Mouse (Mus musculus) kidney, postnatal 14 days (tissue): Measurements from ENCODE around the gene Cib4.
A peak's percentile ranks its signal among the peaks of the same experiment; 100 is the strongest.

Source experiments
- DNase-seq: peaks from one replicate; pipeline ENCODE4 v3.0.0; 2022; ENCODE audit warnings: mixed read lengths

The Cib4 gene

DNA sequence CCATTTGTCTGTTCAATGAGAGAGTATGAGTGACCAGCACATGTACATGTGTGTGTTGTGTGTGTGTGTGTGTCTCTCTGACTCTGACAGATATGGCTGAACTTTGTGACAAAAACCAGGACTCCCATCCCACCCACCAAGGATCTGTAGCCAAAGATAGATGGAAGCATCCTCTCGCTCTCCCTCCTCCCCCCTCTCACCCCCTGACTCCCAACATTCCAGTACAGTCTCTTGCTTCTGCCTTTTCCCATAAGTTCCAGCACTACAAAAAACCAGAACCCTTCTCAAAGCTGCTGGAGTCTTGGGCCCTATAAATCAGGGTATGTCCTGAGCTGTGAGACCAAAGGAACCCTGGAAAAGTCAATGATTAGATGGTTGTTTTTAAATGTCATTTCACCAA lies 22.8 kb upstream of the Cib4 start:
- DNase-seq, result no peak

- no peak for DNase-seq
These were observed 14.4 kb upstream of the Cib4 start for GRCm38 (mm10) chr5:30559986-30560493.

- DNase-seq, result no peak
These were observed 13.8 kb upstream of the Cib4 start for GRCm38 (mm10) chr5:30559421-30559820.

DNA sequence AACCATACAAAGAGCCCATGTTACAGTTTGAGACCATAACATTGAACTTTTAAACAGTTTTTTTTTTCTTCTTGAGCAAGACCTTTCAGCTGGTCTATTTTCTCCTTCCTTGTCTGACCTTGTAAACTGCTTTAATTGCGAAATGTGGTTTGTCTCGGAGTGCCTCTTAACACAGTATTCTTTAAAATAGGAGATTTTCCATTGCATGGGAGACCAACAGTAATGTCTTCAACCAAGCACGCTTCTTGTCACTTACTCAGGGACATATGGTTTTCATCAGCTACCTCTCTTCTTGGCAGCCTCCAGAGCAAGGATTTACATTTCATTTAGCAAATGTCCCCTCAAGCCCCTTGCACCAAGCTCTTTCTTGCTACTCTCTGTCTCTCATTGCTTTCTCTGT lies 10.6 kb upstream of the Cib4 start:
- no peak for DNase-seq

- no peak for DNase-seq
These were observed 9.3 kb upstream of the Cib4 start for GRCm38 (mm10) chr5:30554981-30555380.

DNA sequence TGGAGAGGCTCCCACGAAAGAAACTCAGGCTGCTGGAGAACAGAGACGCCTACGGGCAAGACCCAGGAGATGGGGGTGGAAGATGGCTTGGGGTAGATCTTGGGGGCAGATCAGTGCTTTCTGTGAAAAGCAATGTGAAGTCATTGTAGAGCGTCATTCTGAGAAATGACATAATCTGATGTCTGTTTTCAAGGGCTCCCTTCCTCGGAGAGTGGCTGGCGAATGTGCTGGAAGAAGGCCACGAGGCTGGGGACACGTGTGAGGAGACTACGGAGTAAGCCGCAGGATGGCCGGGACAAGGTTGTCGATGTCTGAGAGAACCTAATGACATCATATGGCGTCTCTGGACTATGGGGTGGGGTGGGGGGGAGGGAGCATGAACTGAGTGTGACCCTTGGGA lies 8.3 kb upstream of the Cib4 start:
- DNase-seq, result no peak

DNA sequence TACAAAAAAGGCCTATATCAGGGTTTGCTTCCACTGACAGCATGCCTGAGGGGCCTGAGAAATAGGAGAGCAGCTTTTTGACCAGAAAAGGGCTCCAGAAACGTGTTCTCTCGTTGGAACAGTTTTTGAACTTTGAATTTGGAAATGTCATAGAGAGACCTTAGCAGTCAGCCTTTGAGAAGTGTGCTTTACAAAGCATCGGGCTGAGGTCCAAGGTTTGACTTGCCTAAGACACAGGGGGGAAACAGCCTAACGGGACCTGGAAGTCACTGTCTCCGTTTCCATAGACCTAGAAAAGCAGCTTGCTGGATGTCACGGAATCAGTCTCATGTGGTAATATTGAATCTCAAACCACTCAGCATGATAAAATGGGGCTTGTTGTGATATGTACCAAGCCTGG lies 6.4 kb upstream of the Cib4 start:
- DNase-seq, result no peak

GRCm38 (mm10) chr5:30551022-30551638 lies 5.5 kb upstream of the Cib4 start:
- DNase-seq, result no peak

DNA sequence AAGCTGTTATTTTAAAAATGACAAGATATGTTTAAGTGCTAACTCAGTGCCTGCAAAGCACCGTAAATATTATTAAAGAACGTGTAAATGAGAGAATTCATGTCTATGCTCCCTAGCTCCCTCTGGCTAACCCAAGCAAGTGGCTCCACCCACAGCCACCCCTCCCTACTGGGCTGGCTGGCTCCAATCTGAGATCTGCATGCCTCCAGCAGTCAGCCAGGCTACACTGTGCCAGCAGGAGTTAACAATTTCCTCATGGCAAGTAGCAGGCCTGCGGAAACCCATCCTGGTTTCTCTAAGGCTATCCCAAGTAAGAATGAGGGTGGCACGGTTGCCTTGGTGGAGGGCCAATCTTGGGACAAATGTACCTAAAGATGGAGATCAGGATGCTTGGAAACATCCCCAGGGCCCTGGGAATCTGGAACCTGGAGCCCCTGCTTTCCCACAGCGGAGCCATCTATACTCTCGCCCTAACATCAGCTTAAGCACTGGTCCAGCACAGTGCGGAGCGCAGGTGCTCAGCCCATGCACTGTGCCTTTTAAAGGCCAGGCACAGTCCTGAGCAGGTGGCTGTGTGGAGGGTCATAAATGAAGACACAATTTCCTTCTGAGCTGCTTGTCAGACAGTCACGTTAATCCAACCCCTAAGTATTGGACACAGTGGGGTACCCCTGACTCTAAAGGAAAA lies 4.8 kb upstream of the Cib4 start:
- peak; percentile 19 for DNase-seq

DNA sequence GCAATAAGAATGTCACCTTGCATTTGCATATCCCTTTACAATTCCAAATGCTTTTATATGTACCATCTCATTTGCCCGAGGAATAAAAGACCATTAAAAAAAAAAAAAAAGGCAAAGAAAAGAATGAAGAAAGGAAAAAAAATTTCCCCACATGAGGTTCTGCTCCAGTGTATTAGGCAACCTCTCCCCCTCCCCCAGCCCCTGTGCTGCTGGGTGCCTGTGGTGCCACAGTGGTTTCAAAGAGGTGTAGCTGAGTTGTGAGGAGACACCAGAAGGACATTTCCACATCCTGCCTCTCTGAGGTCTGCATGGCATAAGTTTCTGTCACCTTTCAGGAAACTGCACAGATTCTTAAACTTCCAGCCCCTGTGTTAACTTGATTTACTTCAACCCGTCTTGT lies 3.0 kb upstream of the Cib4 start:
- DNase-seq, result no peak

DNA sequence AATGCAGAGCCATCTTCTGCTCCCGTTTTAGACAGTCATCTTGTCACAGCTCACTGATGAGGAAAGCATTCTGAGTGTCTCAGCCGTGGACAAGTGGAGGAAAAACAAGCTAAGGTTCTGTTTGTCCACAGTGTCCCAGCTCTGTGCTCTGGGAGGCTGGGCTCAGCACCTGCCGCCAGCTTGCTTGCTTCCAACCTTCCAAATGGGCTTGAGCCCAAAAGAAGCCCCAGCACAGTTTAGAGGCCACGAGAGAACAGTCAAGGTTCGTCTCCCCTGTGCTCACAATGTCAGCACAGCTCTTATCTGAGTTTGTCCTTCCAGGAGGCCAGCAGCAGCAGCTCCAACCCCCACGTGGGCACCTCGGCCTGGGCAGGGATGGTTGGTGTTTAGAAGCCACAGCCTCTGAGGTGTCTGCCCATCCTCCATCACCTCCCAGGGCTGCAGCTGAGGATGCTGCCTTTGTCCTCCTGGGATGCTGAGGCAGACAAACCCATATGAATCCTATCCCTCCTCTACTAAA lies 9.5 kb downstream of the Cib4 start:
- no peak for DNase-seq

DNA sequence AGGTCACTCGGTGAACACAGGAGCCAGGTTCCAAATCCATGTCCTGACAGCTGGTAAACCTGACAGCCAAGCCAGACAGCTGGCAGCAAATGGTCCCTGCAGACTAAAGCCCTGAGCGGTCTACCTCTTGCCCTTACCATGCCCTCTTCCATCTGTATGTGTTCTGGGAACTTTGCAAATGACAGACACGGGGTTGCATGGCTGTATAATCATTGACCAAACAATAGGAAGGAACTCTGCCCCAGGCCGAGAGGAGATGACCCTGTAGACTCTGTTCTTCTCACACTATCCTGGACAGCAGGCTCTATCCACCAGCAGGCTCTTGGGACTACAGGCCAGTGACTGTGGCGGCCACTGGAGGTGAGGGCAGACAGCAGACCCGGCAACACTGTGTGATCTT lies 11.0 kb downstream of the Cib4 start:
- no peak for DNase-seq

DNA sequence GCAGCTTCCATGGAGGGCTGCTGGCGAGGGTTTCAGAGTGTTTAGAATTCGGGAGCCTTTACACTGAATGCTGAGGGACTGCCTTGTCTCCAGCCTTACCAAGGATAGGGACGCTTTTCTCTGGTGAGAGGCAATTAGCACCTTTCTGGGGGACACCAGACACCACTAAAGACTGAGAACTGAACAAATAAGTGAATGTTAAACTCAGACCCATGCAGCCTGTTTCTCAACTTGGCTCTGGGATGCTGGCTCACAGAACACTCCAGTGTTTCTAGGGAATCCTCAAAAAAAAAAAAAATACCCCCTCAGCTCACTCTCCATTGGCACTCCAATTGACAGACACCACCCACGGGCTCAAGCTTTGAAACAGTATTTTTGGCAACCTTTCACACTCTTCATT lies 16.7 kb downstream of the Cib4 start:
- no peak for DNase-seq

DNA sequence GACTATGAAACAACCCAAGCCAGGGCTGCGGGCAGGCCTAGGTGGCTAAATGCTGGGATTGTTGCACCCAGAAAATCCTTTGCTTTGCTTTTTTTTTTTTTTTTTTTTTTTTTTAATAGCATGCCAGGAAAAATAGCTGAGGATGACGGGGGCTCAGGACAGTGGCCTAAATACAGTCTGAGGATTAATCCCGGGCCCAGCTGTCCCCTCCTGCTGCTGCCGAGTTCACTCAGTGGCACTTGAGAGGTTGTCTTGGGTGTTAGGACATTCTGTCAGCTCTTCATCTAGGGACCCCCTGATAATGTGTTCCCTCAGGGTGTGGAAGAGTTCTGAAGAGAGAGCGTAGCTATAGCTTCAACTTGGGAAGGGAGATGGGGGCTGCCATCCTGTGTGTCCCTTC lies 18.5 kb downstream of the Cib4 start:
- DNase-seq, result no peak

GRCm38 (mm10) chr5:30525920-30526836 lies 19.5 kb downstream of the Cib4 start:
- DNase-seq, result peak; percentile 62

DNA sequence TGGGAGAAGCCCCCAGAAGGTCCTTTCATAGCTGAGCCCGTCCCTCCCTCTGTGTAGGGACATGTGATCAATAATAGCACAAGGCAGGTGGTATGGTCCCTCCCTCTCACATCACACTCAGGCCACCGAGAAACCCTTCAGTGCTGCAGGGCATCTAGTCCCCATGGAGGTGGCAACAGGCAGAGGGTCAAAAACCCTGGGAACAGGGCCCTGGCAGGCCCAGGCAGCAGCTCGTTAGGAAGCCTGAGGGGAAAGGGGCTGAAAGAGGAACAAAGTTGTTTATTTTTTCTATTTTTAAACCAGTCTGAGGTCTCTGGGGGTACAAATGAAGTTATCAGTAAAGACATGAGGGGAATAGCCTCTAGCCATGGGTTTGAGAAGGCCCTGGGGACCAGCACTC lies 21.4 kb downstream of the Cib4 start:
- DNase-seq, result no peak

- no peak for DNase-seq
These were observed 22.5 kb downstream of the Cib4 start for GRCm38 (mm10) chr5:30523131-30523530.

- no peak for DNase-seq
These were observed 23.2 kb downstream of the Cib4 start for GRCm38 (mm10) chr5:30522406-30522805.

GRCm38 (mm10) chr5:30520214-30520732 lies 25.4 kb downstream of the Cib4 start:
- no peak for DNase-seq

DNA sequence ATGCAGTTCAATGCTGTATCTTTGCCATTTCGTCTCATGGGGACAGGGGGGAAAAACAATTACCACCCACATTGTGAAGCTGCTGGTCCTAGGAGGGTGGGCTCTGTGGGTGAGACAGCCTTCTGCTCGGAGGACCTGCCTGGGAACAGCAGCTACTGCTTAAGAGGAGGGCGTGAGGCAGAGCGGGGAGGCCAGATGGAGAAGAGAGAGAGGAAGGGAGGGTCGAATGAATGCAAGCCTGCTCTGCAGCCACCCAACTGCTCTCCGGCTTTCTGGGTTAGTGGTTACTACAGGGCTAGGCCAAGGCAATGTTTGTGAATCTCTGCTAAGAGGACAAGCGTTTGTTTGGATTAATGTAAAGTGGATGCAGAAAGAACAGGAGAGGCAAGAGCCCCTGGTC lies 26.1 kb downstream of the Cib4 start:
- no peak for DNase-seq

- no peak for DNase-seq
These were observed 27.1 kb downstream of the Cib4 start for GRCm38 (mm10) chr5:30518547-30518946.

GRCm38 (mm10) chr5:30518108-30518507 lies 27.5 kb downstream of the Cib4 start:
- DNase-seq, result peak; percentile 21

DNA sequence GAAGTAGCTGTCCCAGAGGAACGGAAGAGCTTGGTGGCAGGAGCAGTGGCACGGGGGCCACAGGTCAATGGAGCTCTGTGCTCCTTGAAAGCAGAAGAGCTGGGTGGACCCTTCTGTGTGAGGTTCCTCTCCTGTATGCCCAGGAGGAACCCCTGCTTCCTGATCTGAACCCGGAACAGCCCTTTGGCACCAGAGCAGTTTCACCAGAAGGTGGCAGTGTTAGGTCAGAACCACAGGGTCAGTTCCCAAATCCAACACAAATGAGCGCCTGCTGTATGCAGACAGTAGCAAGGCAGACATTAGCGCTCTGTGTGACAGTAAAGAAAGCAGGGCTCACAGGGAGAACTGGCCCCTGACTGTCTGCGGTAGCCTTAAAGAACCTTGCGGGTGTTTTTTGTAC lies 29.3 kb downstream of the Cib4 start:
- peak; percentile 59 for DNase-seq
